Mouse (Mus musculus) layer of hippocampus, postnatal 10 days (tissue): ENCODE measurements at regions not wholly inside any gene's neighbourhood (a gene's known extent, or its start where the extent isn't known, plus 50 kb on each side); places are given as distances from the start of the nearest gene placed in this dataset.

Experiments
- DNase-seq, 2 experiments: peaks; one replicate each; pipeline ENCODE4 v3.0.0; 2021; ENCODE audit warnings: low spot score in 2 of 2

DNA sequence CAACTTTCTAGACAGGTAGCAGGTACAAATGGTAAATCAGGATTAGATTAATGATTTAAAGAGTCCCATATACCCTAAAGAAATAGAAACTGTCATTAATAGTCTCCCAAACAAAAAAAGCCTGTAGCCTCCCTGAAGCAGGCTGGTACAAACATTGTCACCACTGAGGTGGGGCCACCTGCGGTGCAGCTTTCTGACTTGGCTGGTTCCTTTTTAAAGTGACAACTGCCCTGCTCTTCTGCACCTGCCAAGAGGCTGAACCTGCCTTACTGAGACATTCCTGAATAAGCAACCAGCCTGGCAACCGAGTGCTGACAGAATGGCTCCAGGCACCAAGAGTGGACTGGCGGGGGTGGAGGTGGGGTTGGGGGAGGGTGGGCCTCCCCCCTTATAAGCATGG lies 687.0 kb upstream of the Vrk2 start:
- DNase-seq, result no peak

DNA sequence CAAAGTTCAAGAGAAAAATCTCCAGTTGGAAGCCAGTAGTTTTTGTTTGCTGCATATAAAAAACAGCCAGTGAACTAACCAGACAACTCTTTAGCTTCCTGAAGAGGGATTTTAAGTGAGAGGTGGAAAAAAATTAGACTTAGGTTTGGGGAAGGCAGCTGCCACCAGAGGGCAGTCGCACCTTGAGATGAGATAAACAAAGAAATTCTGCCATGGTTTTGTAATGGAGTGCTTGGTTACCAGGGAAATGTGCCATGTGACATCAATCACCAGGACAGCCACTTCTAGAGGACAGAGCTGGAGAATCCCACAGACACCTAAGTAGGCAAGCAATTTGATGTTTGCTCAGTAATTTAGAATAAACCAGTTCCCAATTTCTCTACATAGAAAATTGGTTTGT lies 670.5 kb upstream of the Vrk2 start:
- DNase-seq, result peak; percentile 68 to 69

DNA sequence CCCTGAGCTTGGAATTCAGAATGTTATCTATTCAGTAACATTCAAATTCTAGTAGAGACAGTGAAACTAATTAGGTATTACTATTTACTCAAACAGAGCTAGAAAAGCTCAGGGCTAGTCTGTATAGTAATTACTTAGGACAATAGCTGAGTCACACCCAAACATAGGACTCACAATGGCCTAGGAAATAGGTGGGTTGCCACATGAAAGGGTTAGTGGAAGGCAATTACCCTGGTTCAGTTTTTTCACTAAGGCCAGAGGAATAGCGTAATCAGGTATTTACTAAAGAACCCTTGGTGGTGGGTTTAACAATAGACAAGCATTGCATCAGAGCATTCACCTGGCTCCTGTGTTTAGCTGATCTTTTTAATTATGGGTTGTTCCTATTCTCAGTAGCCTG lies 664.7 kb upstream of the Vrk2 start:
- DNase-seq, result no peak

DNA sequence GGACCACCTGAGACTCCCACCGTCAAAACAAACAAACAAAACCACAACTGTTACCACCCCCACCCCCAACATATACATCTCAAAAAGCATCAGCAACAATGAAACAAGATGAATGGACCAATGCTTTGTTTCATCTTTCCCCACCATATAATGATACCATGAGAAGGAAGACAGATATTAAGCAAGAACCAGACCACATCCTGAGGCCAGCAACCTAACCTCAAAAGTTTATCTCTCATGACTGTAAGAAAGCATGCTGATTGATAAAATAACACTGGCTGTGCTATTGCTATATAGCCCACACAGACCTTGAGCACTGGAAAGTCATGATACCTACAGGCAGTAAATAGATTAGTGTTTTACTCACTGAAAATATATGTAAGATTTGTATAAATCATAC lies 642.1 kb upstream of the Vrk2 start:
- DNase-seq, result no peak

DNA sequence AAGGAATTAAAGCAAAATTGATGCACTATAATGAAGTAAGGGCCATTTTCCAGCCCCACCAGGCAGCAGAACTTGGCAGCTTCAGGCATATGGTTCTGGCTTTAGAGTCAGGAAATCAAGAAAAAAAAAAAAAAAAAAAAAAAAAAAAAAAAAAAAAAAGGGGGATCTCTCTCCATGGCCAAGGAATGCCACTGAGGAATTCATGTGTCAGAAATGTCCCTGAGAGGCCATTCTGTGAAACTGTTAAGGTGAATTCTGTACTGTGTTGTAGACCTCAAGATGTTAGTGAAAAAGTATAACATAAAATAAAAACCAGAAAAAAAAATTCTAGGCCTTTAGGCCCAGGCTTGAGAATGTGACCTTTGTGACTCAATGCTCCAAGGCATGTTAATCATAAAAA lies 632.7 kb upstream of the Vrk2 start:
- no peak for DNase-seq

DNA sequence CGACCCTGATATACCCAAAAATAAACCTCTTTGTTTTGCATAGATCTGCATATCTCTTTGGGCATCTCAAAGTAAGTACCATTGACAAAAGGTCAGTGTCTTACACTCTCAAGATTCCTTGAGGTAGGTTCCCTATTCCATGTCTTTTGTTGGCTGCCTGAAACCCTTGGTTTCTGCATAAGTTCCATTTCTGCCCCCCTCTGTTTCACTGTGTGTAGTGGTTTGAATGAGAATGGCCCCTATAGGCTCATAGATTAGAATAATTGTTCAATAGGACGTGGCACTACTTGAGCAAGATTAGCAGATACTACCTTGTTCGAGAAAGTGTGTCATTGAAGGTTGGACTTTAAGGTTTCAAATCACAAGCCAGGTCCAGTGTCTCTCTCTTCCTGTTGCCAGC lies 628.6 kb upstream of the Vrk2 start:
- DNase-seq, result no peak

DNA sequence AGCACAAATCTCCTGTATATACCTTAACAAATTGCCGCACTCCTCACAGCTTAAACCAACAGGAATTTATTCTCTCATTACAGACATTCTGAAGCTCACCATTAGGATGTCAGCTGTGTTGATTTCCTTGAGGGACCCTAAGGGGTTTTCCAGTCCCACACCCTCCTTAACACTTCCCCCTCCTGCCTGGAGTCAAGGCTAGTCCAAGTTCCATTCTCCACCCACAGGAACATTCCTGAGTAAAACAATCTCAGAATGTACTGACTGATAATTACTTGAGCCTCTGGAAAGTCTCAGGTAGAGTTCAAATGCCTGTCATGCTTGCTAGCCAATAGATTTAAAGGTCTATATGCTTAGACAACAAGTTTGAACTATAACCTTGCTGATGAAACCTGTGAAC lies 628.2 kb upstream of the Vrk2 start:
- no peak for DNase-seq

DNA sequence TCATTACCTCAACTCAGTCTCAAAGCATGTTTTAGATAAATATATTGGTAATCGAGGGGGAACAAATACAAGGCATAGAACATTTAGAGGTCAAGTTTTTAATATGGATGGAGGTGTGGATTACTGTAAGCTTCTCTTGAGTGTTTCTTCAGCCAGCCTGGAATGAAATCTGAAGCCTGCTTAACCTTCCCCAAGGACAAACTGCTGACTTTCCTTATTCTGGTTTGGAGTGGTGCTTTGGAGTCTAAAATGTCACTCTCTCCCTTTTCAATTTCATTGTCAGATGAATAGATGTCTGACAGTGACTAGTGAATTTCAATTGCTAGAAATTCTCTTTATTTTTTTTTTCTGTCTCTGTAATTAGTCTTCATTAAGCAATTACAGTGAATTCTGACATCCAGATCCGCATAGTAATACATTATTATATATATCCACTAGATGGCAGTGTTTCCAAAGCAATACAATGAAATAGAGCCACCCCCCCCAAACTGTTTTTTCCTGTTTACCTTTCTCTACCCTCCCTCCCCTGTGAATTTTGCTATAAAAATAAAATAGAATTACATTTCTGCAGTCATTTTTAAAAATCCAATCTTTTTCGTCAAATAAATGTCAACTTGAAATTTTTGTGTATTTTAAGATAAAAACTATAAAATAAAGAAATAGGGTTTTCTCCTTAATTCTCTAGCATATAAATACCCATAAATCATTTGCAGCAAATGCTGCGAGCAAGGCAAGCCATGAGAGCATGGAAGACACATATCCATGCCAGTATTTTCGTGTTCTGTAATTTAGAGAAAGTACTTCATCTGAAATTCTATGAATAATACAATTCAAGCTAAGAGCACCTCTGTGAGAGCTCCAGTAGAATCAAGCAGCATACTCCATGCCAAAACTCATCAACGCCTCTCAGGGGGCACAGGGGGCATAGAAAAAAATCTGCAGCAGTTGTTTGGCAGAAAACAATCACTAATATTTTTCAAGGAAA lies 626.2 kb upstream of the Vrk2 start:
- no peak for DNase-seq

DNA sequence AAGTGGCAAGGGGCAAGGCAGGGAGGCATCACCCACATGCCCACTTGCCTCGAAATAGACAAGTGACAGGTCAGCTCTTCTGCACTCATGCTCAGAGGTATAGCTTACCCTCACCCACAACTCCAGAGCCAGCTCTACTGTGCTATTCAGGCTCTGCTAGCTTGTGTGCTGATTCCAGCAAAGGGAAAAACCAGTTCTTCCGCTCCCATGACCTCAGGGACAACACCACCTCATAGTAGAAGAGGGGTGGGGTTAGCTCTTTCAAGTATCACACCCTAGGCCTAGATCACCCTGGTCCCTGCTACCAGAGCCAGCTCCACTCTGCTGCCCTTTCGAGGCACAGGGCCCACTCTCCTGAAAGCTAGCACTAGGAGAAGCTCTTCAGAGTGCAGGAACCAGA lies 622.0 kb upstream of the Vrk2 start:
- no peak for DNase-seq

DNA sequence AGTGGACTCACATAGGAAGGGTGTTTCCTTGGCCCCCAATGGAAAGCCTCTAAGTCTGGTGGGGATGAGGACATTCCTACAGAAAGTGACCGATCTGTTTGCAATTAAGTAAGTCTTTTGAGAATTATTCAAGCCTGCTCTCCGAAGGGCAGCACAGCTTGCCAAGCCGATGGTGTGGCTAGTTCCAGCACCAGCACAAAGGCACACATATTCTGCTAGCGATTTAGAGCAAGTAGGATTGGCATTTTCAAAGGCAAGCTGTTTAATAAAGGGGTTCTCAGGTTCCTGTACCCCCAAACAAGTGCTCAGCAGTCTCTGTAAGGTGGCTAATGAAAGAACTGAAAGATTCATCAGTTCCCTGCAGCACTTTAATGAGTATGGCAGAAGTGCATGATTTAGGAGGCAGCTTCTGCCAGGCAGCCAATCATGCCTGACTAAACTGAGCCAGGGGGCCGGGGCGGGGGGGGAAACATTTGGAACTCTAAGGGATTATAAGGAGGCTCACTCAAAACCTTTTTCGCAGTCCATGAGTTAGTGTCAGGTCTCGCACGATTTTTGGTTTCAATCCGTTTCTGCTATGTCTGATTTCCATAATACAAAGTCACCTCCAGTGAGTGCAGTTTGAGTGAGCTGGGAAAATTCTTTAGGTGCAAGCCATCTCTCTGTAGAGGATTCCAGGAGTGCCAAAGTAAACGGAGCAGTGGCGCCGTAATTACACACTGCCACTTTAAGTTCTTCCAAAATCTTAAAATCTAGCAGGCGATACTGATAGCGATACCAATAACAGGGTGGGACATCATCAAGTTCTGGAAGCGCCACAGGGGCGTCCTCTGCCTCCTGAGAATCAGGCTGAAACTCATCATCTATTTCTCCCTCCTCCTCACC lies 609.8 kb upstream of the Vrk2 start:
- no peak for DNase-seq

DNA sequence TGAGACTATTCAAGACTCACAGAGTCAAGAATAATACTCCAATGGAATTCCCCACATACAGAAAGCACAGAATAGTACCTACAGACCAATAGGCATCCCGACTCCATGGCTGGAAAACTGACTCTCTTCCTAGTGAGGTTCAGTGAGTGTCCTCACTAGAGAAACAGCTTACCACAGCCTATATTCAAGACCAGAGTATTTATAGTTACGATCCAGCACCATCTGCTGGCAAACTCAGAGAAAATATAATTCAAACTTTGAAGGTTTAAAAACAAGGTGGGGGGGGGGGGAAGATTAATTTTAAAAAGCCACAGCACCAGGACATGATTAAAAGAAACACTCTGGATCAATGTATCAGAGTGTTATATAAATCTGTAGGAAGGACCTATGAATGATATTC lies 590.2 kb upstream of the Vrk2 start:
- DNase-seq, result no peak

DNA sequence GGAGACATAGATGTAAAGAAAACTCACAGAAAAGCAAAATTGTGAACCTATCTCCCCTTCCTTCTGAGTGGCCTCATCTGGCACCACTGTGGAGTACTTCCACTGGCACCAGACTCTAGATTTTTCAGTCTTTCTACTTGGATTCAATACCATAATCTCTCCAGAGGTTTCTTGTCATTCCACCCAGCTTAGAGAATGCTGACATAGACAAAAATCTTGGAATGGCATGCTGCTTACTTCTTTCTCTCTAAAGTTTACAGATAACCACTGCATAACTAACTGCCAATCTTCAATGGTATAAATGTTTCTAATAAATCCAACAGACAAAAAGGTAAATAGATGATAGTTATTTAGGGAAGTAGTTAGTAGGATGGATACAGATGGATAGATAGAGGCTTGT lies 589.6 kb upstream of the Vrk2 start:
- no peak for DNase-seq

DNA sequence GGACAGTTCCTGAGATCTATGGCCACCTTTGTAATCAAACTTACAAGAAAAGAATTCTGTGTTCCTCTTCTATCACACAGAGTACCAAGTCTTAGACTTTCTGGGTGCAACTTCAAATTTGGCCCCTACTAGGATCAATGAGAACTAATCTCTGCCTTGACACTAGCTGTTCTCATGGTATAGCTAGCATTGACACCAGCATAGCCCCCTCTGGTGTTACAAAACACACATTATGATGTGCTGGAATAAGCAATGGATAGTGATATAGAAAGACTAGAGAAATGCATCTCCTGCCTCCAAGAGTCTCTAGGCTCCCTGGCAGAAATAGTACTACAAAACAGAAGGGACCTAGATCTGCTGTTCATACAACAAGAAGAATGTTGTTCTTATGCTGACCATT lies 566.6 kb upstream of the Vrk2 start:
- no peak for DNase-seq
